Mouse (Mus musculus): ENCODE data around the gene Umad1.

DNA sequence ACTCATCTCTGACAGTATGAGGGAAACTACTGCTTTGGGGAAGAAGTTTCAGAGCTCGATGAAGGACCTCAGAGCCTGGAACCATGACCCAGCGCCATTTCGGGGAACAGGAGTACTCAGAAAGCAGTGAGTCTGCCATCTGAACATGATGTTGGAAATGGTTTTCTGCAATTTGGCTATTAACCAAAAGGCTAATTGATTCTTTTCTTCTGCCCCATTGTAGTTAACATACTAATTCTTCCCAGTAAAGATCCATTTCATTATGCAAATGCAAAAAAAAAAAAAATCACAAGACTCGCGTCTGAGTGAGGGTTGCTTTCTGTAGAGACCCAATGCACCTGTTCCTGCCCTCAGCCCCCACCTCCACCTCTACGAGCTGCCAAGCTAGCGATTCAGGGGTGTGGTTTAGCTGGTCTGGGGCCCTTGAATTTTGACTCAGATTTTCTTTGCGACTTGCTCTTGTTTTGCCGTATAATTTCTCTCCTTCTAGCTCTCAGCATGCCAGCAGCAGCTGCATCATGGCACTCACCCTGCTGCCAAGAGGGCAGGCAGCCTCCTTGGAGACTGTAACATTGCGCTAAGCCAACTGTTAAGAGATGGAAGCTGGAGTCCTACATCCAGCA, 163.0 kb downstream of the Umad1 start:
- TF ChIP-seq CTCF (IDR thresholded peaks at IDR 0.05; ENCODE audit: borderline replicate concordance, extremely low read depth, insufficient read depth, insufficient read length) (no peak), POLR2A (IDR thresholded peaks at IDR 0.05; ENCODE audit: borderline replicate concordance, extremely low read depth, insufficient read depth, insufficient read length, poor library complexity, severe bottlenecking) (no peak)

All from brain, embryonic 14.5 days (tissue).